Mouse (Mus musculus) kidney, embryonic 16.5 days (tissue): ENCODE measurements around the gene Trmt13. TPM values are rescaled to one million over a fixed set of nuclear protein-coding genes. Genes with fewer than 3 reads are reported as not detected.

Experiments
- ATAC-seq: fragments of 200-750 bp; cut with Nextera tagmentation; 2 replicates; pipeline ENCODE4 v1.8.0; 2017; ENCODE audit warnings: moderate TSS enrichment; ENCODE audit not compliant: low FRiP score, low TSS enrichment
- H3K27ac ChIP-seq: fragments of 300-500 bp; sonication (generic); 2 replicates; pipeline ENCODE4 v1.5.1; 2014; ENCODE audit warnings: low read length
- H3K27me3 ChIP-seq: fragments of 300-500 bp; sonication (generic); 2 replicates; pipeline ENCODE4 v1.6.1; 2014; ENCODE audit warnings: low read length, control low read depth, mixed read lengths; ENCODE audit not compliant: insufficient read depth
- H3K36me3 ChIP-seq: fragments of 300-500 bp; sonication (generic); 2 replicates; pipeline ENCODE4 v1.6.1; 2014; ENCODE audit warnings: low read length, control low read depth, mixed read lengths; ENCODE audit not compliant: insufficient read depth
- H3K4me1 ChIP-seq: fragments of 300-500 bp; sonication (generic); 2 replicates; pipeline ENCODE4 v1.6.1; 2014; ENCODE audit warnings: low read length, control low read depth, mixed read lengths; ENCODE audit not compliant: insufficient read depth
- H3K4me2 ChIP-seq: fragments of 300-500 bp; sonication (generic); replicated peaks from 2 replicates; pipeline ENCODE4 v1.6.1; 2014; ENCODE audit warnings: low read depth, low read length
- H3K4me3 ChIP-seq: fragments of 300-500 bp; sonication (generic); 2 replicates; pipeline ENCODE4 v1.5.1; 2014; ENCODE audit warnings: mild to moderate bottlenecking, low read length
- H3K9ac ChIP-seq: fragments of 300-500 bp; sonication (generic); replicated peaks from 2 replicates; pipeline ENCODE4 v1.6.1; 2014; ENCODE audit warnings: low read length
- H3K9me3 ChIP-seq: fragments of 300-500 bp; sonication (generic); 2 replicates; pipeline ENCODE4 v1.6.1; 2016; ENCODE audit warnings: low read length, control low read depth
- WGBS: fragments of 180-500 bp; shearing (Covaris S2); extraction: QIAGEN DNeasy Blood & Tissue Kit; methylation state at CpG from one replicate; pipeline ENCODE4 v1.1.7; 2014; 5-methylcytosine and 5-hydroxymethylcytosine counted together
- polyA plus RNA-seq: library from polyadenylated mRNA; unstranded; fragments of >200 nt; fragmentation: Nextera tagmentation; extraction: Ambion mirVana; gene quantifications from 2 replicates; pipeline ENCODE4 v1.2.1, GENCODE M21; 2015

The Trmt13 gene
- polyA plus RNA-seq, 1 experiment from 2014 or later, result 22.5 TPM

DNA sequence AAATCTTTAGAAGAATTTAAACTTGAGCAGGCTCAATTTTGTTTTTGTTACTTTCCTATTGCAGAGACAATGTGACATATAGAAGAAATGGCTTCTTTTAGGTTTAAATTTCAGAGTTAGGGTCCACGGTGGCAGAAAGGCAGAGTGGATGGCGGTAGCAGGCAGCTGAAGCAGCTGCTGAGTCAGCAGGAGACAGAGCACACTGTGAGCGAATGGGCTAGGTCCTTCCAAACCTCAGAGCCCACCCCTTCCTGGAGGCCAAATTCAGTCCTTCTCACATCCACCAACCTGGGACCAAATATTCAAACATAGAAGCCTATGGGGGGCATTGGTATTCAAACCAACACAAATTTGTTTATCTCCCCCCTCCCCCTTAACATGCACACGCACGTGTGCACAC is 12.6 kb downstream of the Trmt13 start:
- Histone ChIP-seq H3K27ac (no peak overlapping the region), H3K9me3 (no peaks in the 10 kb centered on the region), H3K4me3 (no peak overlapping the region), H3K4me2 (no peak overlapping the region), H3K9ac (no peak overlapping the region), H3K4me1 (no peaks in the 10 kb centered on the region), H3K27me3 (no peaks in the 10 kb centered on the region), H3K36me3 (no peaks in the 10 kb centered on the region)
- ATAC-seq, result no peak
- WGBS, result 88% methylated on average over 5 of the region's 5 CpGs

GRCm38 (mm10) chr3:116601005-116601404 is 13.4 kb downstream of the Trmt13 start:
- no peak overlapping the region for H3K27ac ChIP-seq
- H3K4me1 ChIP-seq, result peaks cover 1% of the 10 kb centered on the region
- H3K36me3 ChIP-seq, result no peaks in the 10 kb centered on the region
- ATAC-seq, result no peak
- WGBS, result 91% methylated on average over 5 of the region's 5 CpGs
- no peak overlapping the region for H3K4me3 ChIP-seq
- no peaks in the 10 kb centered on the region for H3K9me3 ChIP-seq
- H3K27me3 ChIP-seq, result no peaks in the 10 kb centered on the region
- no peak overlapping the region for H3K9ac ChIP-seq
- H3K4me2 ChIP-seq, result no peak overlapping the region

DNA sequence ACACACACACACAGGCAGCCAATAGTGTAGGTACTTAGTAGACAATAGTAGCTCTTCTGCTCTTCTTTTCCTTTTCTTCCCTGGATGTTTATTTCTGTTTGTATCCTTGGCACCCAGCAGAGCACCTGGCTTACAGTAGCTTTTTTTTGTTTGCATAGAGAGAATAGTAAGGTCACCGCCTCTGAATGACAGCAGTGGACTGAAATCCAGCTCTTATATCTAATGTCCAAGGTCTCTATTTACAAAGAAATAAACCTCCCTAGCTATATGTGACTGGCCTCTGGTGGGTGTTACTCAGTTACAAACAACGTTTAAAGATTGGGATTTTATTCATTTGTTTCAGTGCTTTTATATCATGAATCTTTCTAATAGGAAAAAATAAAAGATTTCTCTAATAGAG is 14.7 kb downstream of the Trmt13 start:
- WGBS, result 82% methylated on average over 2 of the region's 2 CpGs
- Histone ChIP-seq H3K36me3 (no peaks in the 10 kb centered on the region), H3K27me3 (no peaks in the 10 kb centered on the region), H3K9ac (no peak overlapping the region), H3K4me1 (peaks cover 3% of the 10 kb centered on the region), H3K4me2 (no peak overlapping the region), H3K4me3 (no peak overlapping the region), H3K27ac (no peak overlapping the region), H3K9me3 (no peaks in the 10 kb centered on the region)
- no peak for ATAC-seq

- H3K27me3 ChIP-seq, result no peaks in the 10 kb centered on the region
- 0 out of 2 replicates have a peak overlapping the region, but pooled peaks have one; percentile 91 for H3K27ac ChIP-seq
- H3K36me3 ChIP-seq, result peaks cover 12% of the 10 kb centered on the region
- peak overlapping the region; percentile 88 for H3K9ac ChIP-seq
- H3K4me3 ChIP-seq, result peak overlapping the region; percentile 96
- 8% methylated on average over 10 of the region's 10 CpGs for WGBS
- peaks cover 6% of the 10 kb centered on the region for H3K4me1 ChIP-seq
- no peaks in the 10 kb centered on the region for H3K9me3 ChIP-seq
- peak overlapping the region; percentile 78 for H3K4me2 ChIP-seq
- no peak for ATAC-seq
Measured at GRCm38 (mm10) chr3:116595603-116595991, 18.8 kb downstream of the Trmt13 start.

DNA sequence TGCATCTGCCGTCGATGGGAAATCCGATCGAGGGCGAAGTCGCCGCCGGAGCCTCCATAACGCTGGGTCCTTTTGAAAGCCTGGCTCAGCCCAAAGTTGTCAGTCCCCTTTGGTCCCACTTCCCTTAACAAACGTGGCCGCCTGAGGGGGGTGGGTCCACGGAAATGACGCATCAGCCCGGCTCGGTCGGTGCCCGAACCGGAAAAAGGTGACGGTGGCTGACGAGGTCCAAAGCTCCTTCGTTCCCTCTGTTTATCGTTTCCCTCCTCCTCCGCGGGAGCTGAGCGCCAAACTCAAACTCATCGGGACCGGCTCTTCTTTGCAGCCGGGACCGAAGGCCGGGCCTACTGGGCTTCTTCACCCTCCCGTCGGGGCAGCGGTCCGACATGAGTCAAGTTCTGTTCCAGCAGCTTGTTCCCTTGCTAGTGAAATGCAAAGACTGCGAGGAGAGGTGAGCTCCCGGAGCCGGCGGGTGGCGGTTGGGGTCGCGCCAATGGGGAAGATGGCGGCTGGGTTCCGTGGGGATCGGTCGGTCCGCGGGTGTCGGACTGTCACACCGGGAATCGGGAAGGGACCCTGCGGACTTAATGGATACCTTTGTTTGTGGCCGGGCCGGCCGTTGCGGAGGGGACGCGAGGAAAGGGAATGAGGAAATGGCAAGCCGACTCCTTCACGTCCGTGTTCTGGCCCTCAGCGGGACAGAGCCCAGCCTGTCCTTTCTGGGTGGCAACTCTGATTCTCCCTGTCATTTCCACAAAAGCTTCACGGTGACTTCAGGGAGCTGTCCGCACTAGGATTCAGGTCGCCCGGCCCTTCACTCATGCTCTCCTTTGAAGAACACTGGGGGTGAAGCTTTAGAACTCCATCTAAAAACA is 19.4 kb downstream of the Trmt13 start, which contains the start of gene Sass6:
Sass6 (plus strand) TSS at position 255 of the 875 bp plus-strand sequence.
- Histone ChIP-seq H3K4me1 (peaks cover 6% of the 10 kb centered on the region), H3K9me3 (no peaks in the 10 kb centered on the region), H3K27me3 (no peaks in the 10 kb centered on the region), H3K4me3 (peak within 1 kb of the TSS; percentile 96), H3K4me2 (peak within 1 kb of the TSS; percentile 78), H3K27ac (peak within 1 kb of the TSS; percentile 91), H3K9ac (peak within 1 kb of the TSS; percentile 88), H3K36me3 (peaks cover 16% of the 10 kb centered on the region)
- WGBS, result under 1% methylated on average over 65 of the region's 65 CpGs
- ATAC-seq, result peak; percentile 98

DNA sequence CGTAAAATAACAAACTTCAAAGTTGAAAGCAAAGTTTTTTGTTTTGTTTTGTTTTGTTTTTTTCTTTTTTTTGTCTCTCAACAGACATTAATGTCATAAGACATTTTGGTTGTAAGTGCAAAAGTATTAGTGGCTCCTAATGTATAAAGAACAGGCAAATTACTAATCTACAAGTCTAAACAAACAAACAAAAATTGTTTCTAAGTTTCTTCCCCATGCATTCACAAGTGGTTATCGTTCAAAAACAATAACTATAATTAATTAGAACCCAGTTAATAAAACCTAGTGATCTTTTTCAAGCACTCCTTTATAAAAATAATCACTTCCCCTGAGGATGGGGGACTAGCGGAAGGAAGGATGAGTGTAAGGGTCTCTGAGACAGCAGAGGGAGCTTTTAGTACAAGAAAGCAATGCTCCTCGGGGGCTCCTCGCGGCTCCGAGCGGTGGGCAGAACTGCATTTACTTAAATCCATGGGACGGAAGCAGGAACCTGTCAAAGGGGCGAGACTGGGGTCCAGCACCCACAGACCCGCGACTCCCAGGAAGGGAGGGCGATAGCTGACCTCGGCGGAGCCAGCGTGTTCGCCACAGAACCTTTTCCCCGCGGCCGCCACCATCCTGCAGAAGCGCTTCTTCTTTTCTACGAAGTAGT is 20.2 kb downstream of the Trmt13 start:
- H3K27me3 ChIP-seq, result no peaks in the 10 kb centered on the region
- peak overlapping the region; percentile 96 for H3K4me3 ChIP-seq
- H3K9ac ChIP-seq, result peak overlapping the region; percentile 88
- no peaks in the 10 kb centered on the region for H3K9me3 ChIP-seq
- ATAC-seq, result peak; percentile 76
- H3K36me3 ChIP-seq, result peaks cover 23% of the 10 kb centered on the region
- peak overlapping the region; percentile 91 for H3K27ac ChIP-seq
- peak overlapping the region; percentile 51 for H3K4me2 ChIP-seq
- 3% methylated on average over 22 of the region's 22 CpGs for WGBS
- peaks cover 6% of the 10 kb centered on the region for H3K4me1 ChIP-seq

DNA sequence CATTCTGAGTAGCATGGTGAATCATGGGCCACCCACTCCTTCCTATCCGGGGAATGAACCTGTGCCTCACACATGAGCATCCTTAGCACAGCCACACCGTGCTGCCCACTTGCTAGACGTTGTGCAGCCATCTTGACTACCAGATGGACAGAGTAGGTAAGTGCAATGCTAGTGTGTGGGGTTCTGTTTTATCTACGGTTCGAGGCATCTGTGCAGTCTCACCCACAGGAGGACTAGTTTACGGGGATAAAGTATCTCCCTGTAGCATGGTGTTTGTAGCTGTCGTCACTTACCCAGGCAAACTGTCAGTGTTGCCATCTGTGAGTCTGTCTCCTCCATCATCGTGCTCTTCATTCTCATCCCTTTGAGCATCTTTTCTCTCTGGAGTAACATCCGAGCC is 32.2 kb downstream of the Trmt13 start:
- no peak for ATAC-seq
- H3K27ac ChIP-seq, result no peak overlapping the region

DNA sequence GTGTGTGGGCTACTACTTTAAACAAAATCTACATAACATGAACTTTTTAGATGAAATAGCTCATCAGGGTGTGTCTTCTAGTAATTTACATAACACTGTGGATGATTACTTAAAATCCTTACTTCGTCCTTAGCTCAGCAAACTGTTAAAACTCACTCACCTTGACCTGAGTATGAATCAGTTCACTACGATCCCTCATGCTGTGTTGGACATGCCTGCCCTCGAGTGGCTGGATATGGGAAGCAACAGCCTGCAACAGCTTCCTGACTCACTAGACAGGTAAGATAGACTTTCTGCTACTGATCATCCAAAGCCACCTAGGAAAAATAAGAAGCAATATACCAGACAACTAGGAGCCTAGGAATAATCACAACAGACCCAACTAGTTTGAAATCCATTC is 37.1 kb downstream of the Trmt13 start:
- Histone ChIP-seq H3K4me1 (no peaks in the 10 kb centered on the region), H3K36me3 (peaks cover 14% of the 10 kb centered on the region), H3K9me3 (no peaks in the 10 kb centered on the region), H3K27me3 (no peaks in the 10 kb centered on the region), H3K27ac (no peak overlapping the region), H3K9ac (no peak overlapping the region), H3K4me3 (no peak overlapping the region), H3K4me2 (no peak overlapping the region)
- no peak for ATAC-seq
- WGBS, result 56% methylated on average over 3 of the region's 3 CpGs

More for the DNA sequence above, 32.2 kb downstream of the Trmt13 start:
- Histone ChIP-seq H3K9me3 (no peaks in the 10 kb centered on the region), H3K27me3 (no peaks in the 10 kb centered on the region), H3K4me2 (no peak overlapping the region), H3K4me1 (no peaks in the 10 kb centered on the region), H3K36me3 (peaks cover 48% of the 10 kb centered on the region), H3K9ac (no peak overlapping the region), H3K4me3 (no peak overlapping the region)
- 97% methylated on average over 9 of the region's 9 CpGs for WGBS

DNA sequence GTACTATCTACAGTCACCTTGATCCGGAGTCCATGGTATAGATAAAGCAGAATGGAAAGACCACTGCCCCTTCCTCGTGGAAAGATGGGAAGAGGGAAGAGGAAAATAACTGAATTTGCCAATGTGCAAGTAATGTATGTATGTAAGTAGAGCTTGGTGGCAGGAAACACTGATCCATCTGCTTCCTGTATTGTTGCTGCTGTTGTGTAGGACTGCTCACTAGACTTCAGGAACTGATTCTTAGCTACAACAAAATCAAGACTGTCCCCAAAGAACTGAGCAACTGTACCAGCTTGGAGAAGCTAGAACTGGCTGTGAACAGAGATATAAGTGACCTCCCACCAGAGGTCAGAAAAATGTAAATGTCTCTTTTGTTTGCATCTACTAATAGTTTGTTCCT is 43.8 kb downstream of the Trmt13 start:
- Histone ChIP-seq H3K27me3 (no peaks in the 10 kb centered on the region), H3K9ac (no peak overlapping the region), H3K4me1 (no peaks in the 10 kb centered on the region), H3K4me2 (no peak overlapping the region), H3K36me3 (no peaks in the 10 kb centered on the region), H3K27ac (no peak overlapping the region), H3K9me3 (0 out of 2 replicates have a peak, but pooled peaks cover 6% of the 10 kb centered on the region), H3K4me3 (no peak overlapping the region)
- WGBS, result 79% methylated on average over 2 of the region's 2 CpGs
- no peak for ATAC-seq

GRCm38 (mm10) chr3:116563095-116563492 is 51.3 kb downstream of the Trmt13 start:
- no peak for ATAC-seq
- no peak overlapping the region for H3K4me2 ChIP-seq
- no peaks in the 10 kb centered on the region for H3K4me1 ChIP-seq
- no peak overlapping the region for H3K4me3 ChIP-seq
- H3K27me3 ChIP-seq, result no peaks in the 10 kb centered on the region
- H3K36me3 ChIP-seq, result no peaks in the 10 kb centered on the region
- 0 out of 2 replicates have a peak, but pooled peaks cover 6% of the 10 kb centered on the region for H3K9me3 ChIP-seq
- WGBS, result 82% methylated on average over 7 of the region's 7 CpGs
- H3K9ac ChIP-seq, result no peak overlapping the region
- no peak overlapping the region for H3K27ac ChIP-seq
